Mouse (Mus musculus): ENCODE data around the gene Rec8. TPM values are rescaled to one million over a fixed set of nuclear protein-coding genes. Genes with fewer than 3 reads are reported as not detected.

The Rec8 gene
- total RNA-seq (2021) = 1 to 10 TPM; 2.7 to 2.8 TPM
- long read RNA-seq, experiment 1 = 0 reads
- long read RNA-seq, experiment 2, partial matches to known transcripts = 1 of 1 reads
- long read RNA-seq, experiment 2, other reads (novel, unspliced or antisense) = 0 of 1 reads

DNA sequence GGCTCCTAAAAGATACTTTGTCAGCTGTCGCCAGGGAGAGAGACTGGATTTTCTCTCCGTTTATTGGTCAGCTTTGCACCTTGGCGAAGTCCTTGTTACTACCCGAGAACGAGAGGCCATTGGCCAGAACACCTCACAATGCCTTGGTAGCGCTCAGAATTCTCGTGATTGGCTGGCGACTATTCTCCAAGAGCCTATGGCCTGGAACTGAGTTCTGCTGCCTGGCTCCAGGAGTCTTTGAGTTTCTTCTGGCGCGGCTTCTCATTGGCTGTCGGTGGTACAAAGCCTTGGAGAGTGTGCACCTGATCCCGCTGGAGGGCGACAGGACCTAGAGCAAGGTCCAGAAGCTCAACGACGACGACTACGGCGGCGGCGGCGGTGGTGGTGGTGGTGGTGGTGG lies at the start of gene Rec8:
TSS of gene Rec8 (plus strand) at position 216 of the 400 bp plus-strand sequence.
- H3K27ac ChIP-seq = no peak within 1 kb of the TSS
- DNase-seq (ENCODE audit: extremely low spot score in 1 of 2, low spot score in 2 of 2) = no peak
- TF ChIP-seq CTCF (IDR thresholded peaks at IDR 0.05) = no peak
- intact Hi-C loops (cut with DNase I) = no loop called here
- no peak within 1 kb of the TSS for H3K4me3 ChIP-seq

DNA sequence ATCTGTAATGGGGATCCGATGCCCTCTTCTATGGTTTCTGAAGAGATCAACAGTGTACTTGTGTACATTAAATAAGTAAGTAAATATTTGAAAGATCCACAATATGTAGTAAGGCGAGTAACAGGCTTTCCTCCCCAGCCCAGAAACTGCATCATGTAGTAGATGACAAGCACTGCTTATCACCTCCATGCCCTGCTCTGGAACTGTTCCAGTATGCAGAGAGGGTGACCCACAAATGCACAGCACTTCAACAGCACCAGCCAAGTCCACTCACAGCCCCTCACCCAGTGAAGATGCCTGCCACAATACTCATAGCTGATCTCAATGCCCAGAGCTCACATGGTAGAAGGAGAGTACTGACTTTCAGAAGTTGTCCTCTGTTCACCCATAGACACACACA lies 47.2 kb upstream of the Rec8 start:
- no peak for TF ChIP-seq CTCF (IDR thresholded peaks at IDR 0.05)
- Histone ChIP-seq H3K27ac (no peak overlapping the region), H3K4me3 (no peak overlapping the region)
- DNase-seq (ENCODE audit: extremely low spot score in 1 of 2, low spot score in 2 of 2) = no peak
- intact Hi-C loops (cut with DNase I) = no loop called here

DNA sequence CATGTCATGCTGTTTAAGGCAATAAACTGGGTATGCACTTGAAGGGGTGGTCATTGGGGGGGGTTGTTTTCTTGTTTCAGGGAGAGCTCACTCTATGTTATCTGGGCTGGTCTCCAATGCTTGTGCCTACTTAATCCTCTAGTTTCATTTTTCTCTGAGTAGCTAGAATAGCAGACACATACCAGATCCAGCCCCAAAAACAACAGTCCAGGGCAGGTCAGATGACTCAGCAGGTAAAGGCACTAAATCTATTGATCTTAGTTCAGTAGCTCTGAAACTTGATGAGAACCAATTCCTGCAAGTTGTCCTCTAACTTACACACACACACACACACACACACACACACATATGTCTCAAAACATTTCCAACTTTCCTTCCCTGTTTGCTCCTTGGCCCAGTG lies 46.1 kb upstream of the Rec8 start:
- H3K4me3 ChIP-seq = no peak overlapping the region
- TF ChIP-seq CTCF (IDR thresholded peaks at IDR 0.05) = no peak
- intact Hi-C loops (cut with DNase I) = no loop called here
- H3K27ac ChIP-seq = no peak overlapping the region
- no peak for DNase-seq (ENCODE audit: extremely low spot score in 1 of 2, low spot score in 2 of 2)

DNA sequence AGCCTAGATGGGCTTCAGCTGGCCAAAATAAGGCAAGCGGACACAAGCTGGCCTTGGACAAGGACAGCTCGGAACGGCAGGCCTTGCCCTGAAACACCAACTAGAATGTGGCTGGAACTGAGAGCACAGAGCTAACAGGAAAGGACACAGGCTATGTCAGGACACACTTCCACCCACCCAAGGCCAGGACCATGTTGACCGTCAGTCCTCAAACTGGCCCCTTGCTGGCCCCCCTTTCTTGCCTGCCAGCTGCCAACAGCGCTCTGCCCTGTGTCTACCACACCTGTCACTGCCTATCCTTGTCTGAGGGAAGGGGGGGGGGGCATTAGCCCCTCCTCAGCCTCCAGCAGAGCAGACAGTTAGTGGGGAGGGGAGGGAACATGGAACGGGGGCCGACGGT lies 42.5 kb upstream of the Rec8 start, which contains the start of gene Fitm1:
TSS of gene Fitm1 (plus strand) at position 316 of the 400 bp plus-strand sequence.
- Histone ChIP-seq H3K27ac (no peak within 1 kb of the TSS), H3K4me3 (no peak within 1 kb of the TSS)
- no peak for TF ChIP-seq CTCF (IDR thresholded peaks at IDR 0.05)
- DNase-seq (ENCODE audit: extremely low spot score in 1 of 2, low spot score in 2 of 2) = no peak
- intact Hi-C loops (cut with DNase I) = no loop called here

DNA sequence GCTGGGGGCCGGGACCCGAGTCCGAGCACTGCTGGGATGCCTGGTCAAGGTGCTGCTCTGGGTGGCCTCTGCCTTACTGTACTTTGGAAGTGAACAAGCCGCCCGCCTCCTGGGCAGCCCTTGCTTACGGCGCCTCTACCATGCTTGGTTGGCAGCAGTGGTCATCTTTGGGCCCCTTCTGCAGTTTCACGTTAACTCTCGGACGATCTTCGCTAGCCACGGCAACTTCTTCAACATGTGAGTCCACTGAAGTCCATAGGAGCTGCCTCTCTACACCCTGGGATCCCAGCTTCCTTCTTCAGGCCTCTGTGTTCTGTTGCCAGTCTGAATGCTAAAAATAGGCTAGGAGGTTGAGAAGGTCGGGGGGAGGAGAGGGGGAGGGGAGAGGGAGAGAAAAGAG lies 42.1 kb upstream of the Rec8 start:
- DNase-seq (ENCODE audit: extremely low spot score in 1 of 2, low spot score in 2 of 2) = no peak
- intact Hi-C loops (cut with DNase I) = no loop called here
- Histone ChIP-seq H3K4me3 (no peak overlapping the region), H3K27ac (no peak overlapping the region)
- no peak for TF ChIP-seq CTCF (IDR thresholded peaks at IDR 0.05)

DNA sequence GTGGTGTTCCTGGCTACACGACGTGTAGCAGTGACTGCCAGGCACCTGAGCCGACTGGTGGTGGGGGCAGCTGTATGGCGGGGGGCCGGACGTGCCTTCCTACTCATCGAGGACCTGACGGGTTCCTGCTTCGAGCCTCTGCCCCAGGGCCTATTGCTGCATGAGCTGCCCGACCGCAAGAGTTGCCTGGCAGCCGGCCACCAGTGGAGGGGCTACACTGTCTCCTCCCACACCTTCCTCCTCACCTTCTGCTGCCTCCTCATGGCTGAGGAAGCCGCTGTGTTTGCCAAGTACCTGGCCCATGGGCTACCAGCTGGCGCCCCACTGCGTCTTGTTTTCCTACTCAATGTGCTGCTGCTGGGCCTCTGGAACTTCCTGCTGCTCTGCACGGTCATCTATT lies 41.5 kb upstream of the Rec8 start:
- peak in 1 of 2 experiments; percentile 28 for DNase-seq (ENCODE audit: extremely low spot score in 1 of 2, low spot score in 2 of 2)
- intact Hi-C loops (cut with DNase I) = no loop called here
- H3K27ac ChIP-seq = no peak overlapping the region

DNA sequence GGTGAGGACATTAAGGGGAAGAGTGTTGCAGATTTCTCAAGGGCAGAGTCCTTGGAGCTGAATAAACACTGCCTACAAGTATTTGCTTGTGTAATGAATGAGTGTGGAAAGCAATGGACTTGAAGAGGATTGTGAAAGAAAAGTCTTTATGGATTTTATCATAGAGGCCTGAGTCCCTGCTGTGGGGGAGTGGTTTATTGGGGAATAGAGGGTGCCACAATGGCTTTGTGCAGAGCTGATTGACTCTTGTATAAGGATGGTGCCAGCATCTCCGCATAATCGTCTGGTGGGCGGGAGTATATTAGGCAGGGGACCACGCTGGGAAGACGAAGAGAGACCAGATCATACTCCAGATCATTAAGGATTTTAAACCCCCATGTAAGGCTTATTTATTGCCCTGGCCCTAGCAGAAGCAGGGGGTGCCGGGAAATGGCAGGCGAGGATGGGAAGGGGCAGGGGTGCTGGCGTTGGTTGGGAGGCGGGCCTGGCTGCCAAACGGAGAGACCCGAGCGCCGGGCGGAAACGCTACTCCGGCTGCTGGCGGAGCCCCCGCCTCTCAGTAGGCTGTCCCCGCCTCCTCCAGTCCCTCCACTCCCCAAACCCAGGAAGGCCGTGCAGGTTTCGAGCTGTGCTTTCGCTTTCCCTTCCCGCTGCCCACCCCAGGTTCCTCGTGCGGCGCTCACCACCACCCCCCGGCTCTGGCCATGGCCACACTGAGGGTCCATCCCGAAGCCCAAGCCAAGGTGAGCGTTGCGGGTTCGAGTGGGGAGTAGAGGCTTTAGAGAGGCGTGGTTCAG lies 39.8 kb upstream of the Rec8 start, which contains the start of gene Psme1:
TSS of gene Psme1 (plus strand) at position 253 of the 797 bp plus-strand sequence.
- DNase-seq (ENCODE audit: extremely low spot score in 1 of 2, low spot score in 2 of 2) = peak; percentile 65 to 71
- H3K4me3 ChIP-seq = peak within 1 kb of the TSS; percentile 70
- no peak for TF ChIP-seq CTCF (IDR thresholded peaks at IDR 0.05)
- peak within 1 kb of the TSS; percentile 89 for H3K27ac ChIP-seq
- intact Hi-C loops (cut with DNase I) = no loop called here

More for the DNA sequence above, 41.5 kb upstream of the Rec8 start:
- no peak overlapping the region for H3K4me3 ChIP-seq
- TF ChIP-seq CTCF (IDR thresholded peaks at IDR 0.05) = no peak

DNA sequence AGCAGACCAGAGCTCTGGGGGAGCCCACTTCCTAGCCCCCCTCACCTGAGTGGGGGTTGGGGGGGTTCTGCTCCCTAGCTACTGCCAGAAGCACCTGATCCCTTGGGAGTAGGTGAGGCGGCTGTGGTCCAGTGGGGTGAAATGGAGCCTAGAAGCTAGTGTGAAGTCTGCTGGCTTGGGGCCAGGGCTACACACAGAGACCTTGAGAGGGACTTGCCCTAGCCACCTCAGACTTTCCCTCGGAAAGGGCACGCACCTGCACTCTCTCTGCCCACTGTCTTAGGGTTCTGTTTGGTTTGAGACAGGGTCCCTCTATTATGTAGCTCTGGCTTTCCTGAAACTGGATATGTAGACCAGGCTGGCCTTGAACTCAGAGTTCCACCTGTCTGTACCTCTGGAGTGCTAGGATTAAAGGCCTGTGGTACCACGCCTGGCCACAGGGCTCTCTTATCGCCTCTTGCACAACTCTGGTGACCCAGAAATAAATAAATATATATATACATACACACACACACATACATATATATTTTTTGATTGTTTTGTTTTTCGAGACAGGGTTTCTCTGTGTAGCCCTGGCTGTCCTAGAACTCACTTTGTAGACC lies 39.1 kb upstream of the Rec8 start:
- Histone ChIP-seq H3K27ac (peak overlapping the region; percentile 89), H3K4me3 (peak overlapping the region; percentile 70)
- intact Hi-C loops (cut with DNase I) = no loop called here
- no peak for DNase-seq (ENCODE audit: extremely low spot score in 1 of 2, low spot score in 2 of 2)
- no peak for TF ChIP-seq CTCF (IDR thresholded peaks at IDR 0.05)

DNA sequence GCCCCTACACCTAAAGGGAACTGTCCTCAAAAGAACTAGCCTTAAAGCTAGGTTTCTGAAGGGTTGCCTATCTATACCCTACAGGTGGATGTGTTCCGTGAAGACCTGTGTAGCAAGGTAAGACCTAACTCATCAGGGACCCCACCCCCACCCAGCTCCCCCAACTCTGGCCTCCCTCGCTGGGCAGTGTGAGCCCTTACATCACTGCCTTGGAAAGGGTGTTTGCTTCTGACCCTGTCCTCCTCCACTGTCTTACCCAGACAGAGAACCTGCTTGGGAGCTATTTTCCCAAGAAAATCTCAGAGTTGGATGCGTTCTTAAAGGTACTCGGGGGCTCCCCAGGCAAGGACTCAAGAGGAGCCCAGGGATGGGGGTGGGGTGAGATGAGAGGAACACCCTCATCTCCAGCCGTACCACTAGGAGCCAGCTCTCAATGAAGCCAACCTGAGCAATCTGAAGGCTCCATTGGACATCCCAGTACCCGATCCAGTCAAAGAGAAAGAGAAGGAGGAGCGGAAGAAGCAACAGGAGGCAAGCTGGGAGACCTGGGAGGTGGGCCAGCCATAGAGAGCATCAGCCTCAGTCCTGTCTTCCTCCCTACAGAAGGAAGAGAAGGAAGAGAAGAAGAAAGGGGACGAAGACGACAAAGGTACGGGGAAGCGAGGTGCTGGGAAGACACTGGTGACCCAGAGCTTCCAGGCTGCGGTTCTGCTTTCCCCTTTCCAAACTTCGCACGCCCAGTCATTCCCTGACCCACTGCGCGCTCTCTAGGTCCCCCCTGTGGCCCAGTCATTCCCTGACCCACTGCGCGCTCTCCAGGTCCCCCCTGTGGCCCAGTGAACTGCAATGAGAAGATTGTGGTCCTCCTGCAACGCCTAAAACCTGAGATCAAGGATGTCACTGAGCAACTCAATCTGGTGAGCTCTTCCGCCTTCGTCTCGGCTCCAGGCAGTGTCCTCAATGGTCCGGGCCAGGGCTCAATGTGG lies 38.0 kb upstream of the Rec8 start:
- TF ChIP-seq CTCF (IDR thresholded peaks at IDR 0.05) = no peak
- intact Hi-C loops (cut with DNase I) = no loop called here
- H3K27ac ChIP-seq = no peak overlapping the region
- H3K4me3 ChIP-seq = no peak overlapping the region
- DNase-seq (ENCODE audit: extremely low spot score in 1 of 2, low spot score in 2 of 2) = no peak

DNA sequence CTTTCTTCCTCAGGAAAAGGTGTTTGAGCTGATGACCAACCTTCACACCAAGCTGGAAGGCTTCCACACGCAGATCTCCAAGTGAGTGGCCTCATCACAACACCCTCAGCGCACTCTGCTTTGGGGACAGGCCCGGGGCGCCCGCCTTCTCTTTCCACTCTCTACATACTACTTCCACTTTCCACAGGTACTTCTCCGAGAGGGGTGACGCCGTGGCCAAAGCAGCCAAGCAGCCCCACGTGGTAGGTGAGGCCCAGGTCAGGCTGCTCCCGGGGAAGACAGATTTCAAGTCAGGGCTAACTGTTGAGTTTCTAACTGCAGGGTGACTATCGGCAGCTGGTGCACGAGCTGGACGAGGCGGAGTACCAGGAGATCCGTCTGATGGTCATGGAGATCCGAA lies 37.1 kb upstream of the Rec8 start:
- no peak overlapping the region for H3K4me3 ChIP-seq
- no peak for DNase-seq (ENCODE audit: extremely low spot score in 1 of 2, low spot score in 2 of 2)
- H3K27ac ChIP-seq = no peak overlapping the region
- no peak for TF ChIP-seq CTCF (IDR thresholded peaks at IDR 0.05)
- intact Hi-C loops (cut with DNase I) = no loop called here

DNA sequence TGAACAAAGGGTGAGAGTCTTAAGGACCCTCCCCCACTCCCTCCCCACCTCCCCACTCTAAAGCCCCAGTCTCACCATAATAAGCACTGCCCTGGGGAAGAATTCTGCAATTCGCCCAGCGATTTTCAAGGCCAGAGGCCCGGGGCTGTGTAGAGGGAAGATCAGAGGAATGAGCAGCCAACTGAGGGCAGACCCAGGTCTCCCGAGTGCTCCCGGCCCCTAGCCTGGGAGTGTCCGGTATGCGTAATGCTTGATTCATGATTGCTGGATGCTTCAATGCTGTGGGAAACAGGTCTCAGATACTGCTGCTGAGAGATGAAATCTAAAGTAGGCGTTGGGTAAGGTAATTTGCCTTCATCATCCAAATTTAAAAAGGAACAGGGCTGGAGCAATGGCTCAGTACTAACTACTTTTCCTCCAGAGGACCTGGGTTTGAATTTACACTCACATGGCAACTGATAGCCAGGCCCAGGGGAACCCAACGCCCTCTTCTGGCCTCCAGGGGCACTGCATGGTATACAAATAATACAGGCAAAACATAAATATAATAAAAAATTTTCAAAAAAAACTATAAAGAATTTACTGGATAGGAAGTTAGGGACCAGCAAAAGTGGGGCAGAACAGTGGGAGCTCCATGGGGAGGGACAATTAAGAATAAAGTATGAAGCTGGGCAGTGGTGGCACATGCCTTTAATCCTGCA lies 35.7 kb upstream of the Rec8 start:
- no peak for DNase-seq (ENCODE audit: extremely low spot score in 1 of 2, low spot score in 2 of 2)
- TF ChIP-seq CTCF (IDR thresholded peaks at IDR 0.05) = peak; percentile 57
- Histone ChIP-seq H3K27ac (no peak overlapping the region), H3K4me3 (no peak overlapping the region)
- intact Hi-C loops (cut with DNase I) = no loop called here

All from left cerebral cortex, adult 2 months (tissue).